Mouse (Mus musculus) ES-E14 (cell line): ENCODE data around the gene Epb41l4b.

Experiments used
- CHD2 ChIP-seq: IDR thresholded peaks from 2 replicates; pipeline ENCODE4 v1.6.1; 2014; ENCODE audit warnings: mild to moderate bottlenecking, low read depth, low read length, inconsistent platforms
- HCFC1 ChIP-seq: IDR thresholded peaks from 2 replicates; pipeline ENCODE4 v1.6.1; 2012; ENCODE audit warnings: low read length, inconsistent platforms, borderline replicate concordance; ENCODE audit not compliant: insufficient read depth
- MAFK ChIP-seq: IDR thresholded peaks from 2 replicates; pipeline ENCODE4 v1.6.1; 2014; ENCODE audit warnings: mild to moderate bottlenecking, low read depth, low read length, inconsistent platforms; ENCODE audit not compliant: insufficient read depth
- ZC3H11A ChIP-seq: IDR thresholded peaks from 2 replicates; pipeline ENCODE4 v1.6.1; 2012; ENCODE audit warnings: low read depth, mild to moderate bottlenecking, inconsistent platforms, low read length, borderline replicate concordance
- ZNF384 ChIP-seq: IDR thresholded peaks from 2 replicates; pipeline ENCODE4 v1.6.1; 2012; ENCODE audit warnings: low read depth, low read length, inconsistent platforms

DNA sequence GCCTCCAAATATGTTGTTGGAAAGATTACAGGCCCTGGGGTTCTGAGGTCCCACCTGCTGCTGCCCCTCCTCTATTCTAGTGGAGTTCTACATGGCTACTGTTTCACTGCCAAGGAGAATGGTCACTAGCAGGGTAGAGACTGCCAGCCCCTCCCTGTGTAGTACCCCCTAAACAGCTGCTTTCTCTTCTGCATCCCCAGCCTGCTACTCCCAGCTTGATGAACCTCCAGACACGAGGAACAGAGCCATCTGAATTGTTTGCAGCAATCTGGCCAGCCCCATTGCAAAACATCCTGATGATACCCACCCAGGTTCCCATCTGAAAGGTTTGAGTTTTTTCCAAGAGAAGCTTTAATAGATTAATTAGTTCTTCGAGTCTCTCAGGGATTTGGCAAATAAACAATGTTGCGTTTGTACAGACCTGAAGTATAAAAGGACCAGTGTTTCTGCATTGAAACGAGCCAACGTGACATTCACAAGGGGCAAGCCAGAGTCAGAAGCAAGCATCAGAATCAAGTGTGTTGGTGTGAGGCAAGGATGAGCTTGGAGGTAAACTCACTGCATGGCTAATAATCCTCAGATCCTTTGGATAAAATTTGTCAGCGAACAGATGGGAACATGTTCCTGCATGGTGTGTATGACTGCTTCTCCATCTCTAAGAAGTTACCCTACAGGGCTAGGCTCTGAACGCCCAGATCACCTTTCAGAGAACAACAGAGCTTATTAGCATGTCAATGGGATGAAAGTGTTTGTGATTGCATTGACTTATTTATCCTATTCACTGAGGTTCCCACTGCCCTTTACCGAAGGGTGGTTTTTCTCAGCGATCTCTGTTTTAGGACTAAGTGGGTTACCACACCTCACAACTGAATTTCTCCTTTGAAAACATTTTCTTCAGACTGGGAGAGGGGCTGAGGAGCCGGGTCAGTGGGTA is 19.8 kb upstream of the Epb41l4b start:
- TF ChIP-seq ZNF384 = no peak
- TF ChIP-seq MAFK = no peak
- TF ChIP-seq CHD2 = no peak
- no peak for TF ChIP-seq ZC3H11A
- TF ChIP-seq HCFC1 = no peak
